Mouse (Mus musculus) thymus, postnatal 4 days (tissue): ENCODE results near the gene Ucp3.

Experiments used
- DNase-seq: peaks from one replicate; pipeline ENCODE4 v3.0.0; 2021

Gene Ucp3

GRCm38 (mm10) chr7:100472777-100473176 is at the start of gene Ucp3:
Gene Ucp3, plus strand, starts transcription at chr7:100472990.
- DNase-seq = no peak

- DNase-seq = no peak
Measured at GRCm38 (mm10) chr7:100425795-100426194, 47.0 kb upstream of the Ucp3 start.

DNA sequence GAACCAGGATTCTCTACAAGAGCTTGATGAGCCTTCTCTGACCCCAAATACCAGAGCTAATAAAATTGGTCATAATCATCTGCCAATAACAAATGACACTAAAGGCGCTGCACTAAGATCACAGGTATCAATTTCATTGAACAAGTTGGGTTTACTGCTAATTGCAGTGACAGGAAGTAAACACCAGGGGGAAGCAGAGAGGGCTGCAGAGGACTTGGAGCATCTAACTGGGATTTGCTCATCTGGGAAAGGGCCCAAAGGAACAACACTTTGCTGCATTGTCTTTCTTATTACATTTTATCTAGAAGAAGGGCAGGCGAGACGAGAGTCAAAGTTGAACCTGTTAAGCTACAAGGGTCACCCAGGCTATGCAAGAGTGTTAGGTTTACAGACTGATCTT is 43.7 kb upstream of the Ucp3 start:
- DNase-seq = peak; percentile 62

DNA sequence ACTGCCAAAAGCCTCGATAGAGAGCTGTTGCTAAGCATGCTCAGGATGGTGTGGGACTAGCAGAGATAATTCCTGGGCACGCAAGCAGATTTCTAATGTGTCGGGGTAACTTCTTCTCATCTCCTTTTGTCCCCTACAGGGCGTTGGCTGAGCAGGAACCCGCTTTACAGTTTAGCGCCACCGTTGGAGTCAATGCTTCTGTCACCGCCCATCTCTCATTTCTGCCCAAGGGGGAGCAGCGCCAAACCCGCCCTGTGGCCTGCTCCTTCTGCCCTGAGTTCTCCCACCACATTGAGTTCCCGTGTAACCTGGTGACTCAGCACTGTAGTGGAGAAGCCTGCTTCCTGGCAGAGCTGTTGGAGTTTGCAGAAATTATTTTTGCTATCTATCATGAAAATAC is 42.9 kb upstream of the Ucp3 start:
- DNase-seq = no peak

- DNase-seq = no peak
Measured at GRCm38 (mm10) chr7:100431103-100431502, 41.7 kb upstream of the Ucp3 start.

- no peak for DNase-seq
Measured at GRCm38 (mm10) chr7:100433295-100433694, 39.5 kb upstream of the Ucp3 start.

DNA sequence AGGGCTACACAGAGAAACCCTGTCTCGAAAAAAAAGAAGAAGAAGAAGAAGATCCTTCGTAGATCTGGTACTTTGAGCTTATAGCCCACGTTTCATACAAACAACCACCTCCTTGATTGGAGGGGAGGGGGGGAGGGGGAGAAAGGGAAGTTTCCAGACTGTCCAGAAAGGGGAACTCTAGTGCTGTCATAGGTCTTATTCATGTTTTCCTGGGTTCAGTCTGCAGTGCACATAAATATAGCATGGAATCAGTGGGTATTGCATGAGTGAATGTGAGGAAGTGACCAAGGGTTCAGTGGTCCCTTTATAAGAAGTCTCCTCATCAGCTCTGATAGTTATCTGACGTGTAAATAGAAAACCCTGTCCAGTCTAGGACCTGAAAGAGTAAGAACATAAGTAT is 29.1 kb upstream of the Ucp3 start:
- no peak for DNase-seq

DNA sequence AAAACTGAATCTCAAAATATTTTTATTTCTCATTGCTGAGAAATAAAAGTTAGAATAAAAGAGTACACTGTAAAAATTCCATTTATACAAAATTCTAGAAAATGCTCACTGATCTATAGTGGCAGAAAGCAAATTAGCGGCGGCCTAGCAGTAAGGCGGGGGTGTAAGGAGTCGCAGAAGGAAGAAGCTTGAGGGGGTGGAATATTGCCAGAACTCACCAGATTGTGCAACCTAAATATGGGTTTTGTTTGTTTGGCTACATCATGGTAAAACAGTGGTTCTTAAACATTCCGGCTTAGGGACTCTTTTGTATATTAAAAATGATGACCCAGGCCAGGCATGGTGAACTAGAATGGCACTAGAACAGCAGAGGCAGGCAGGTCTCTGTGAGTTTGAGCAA is 26.5 kb upstream of the Ucp3 start:
- no peak for DNase-seq

GRCm38 (mm10) chr7:100448530-100448929 is 24.3 kb upstream of the Ucp3 start:
- no peak for DNase-seq

GRCm38 (mm10) chr7:100448985-100449384 is 23.8 kb upstream of the Ucp3 start:
- DNase-seq = no peak

- DNase-seq = no peak
Measured at GRCm38 (mm10) chr7:100458153-100458552, 14.6 kb upstream of the Ucp3 start.

- DNase-seq = no peak
Measured at GRCm38 (mm10) chr7:100459862-100460261, 12.9 kb upstream of the Ucp3 start.

DNA sequence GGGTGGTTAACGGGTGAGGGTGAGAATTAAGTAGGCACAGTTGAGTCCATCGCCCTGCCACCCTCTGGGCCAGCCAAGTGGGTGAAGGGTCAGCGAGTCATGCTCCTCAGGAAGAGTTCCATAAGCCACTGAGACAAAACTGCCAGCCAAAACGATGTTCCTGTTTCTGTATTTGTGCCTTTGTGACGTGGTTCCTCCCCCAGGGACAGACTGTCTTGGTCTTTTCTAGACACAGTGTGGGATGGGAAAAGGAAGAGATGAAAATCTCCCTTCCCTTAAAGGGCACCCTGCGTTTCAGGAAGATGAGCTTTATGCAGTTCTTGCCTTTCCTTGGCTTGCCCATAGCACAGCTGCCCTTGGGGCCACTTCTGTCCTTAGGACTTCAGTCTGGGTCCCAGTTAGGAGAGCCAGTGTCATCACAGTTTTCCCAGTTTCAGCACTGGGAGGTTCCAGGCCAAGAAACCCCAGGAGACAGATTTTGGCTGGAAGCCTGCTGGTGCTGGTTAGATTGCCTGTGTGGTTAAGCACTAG is 11.1 kb upstream of the Ucp3 start:
- DNase-seq = no peak

GRCm38 (mm10) chr7:100463194-100463593 is 9.6 kb upstream of the Ucp3 start:
- DNase-seq = no peak

DNA sequence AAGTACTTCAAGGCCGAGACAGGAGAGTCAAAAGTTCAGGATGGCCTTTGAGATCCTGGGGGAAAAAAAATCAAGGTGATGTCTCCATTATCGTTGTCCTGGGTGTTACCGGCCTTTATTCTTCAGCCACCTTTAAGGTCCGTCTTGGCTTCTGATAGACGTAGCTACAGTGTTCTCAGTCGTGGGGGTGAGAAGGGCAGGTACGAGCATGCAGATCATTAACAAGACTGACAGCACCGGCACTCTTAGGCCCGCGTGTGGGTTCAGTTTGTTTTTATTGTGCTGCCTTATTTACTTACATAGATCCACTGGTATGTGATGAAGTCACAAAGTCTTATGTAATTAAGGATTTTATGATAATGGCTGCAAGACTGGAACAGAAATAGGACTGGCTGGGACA is 9.0 kb upstream of the Ucp3 start:
- no peak for DNase-seq

DNA sequence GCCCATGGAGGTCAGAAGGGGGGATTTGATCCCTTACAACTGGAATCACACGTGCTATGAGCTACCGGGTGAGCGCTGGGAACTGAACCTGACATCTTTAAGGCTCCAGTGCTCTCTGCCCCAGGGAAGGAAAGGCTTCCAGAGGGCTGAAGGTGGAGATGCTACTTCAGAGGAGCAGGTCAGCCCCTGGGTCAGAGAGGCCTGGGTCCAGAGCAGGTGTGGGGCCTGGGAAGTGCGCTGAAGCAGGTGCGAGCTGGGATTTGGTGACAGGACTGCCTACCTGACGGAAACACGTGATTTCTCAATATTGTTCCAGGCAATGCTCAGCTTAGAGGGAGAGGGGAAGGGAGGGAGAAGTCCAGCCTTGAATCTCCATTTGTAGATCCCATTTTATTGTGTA is 8.5 kb upstream of the Ucp3 start:
- no peak for DNase-seq

DNA sequence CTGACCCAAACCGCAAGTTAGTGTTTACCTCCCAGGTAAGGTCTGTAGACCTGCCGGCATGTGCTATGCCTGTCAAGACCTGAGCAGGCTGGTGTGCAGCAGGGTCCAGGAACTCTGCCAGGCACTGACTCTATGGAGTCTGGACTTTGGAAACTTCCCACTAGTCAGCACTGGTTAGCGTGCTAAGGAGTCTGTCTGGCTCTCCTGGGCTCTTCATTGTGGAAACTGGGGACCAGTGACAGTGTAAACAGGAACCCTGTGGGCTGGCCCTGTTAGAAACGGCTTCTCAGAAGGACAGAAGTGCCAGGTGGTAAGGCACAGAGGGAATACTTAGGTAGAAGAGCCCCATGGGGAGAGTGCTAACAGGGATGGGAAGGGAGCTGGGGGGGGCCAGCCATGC is 7.5 kb upstream of the Ucp3 start:
- DNase-seq = no peak

DNA sequence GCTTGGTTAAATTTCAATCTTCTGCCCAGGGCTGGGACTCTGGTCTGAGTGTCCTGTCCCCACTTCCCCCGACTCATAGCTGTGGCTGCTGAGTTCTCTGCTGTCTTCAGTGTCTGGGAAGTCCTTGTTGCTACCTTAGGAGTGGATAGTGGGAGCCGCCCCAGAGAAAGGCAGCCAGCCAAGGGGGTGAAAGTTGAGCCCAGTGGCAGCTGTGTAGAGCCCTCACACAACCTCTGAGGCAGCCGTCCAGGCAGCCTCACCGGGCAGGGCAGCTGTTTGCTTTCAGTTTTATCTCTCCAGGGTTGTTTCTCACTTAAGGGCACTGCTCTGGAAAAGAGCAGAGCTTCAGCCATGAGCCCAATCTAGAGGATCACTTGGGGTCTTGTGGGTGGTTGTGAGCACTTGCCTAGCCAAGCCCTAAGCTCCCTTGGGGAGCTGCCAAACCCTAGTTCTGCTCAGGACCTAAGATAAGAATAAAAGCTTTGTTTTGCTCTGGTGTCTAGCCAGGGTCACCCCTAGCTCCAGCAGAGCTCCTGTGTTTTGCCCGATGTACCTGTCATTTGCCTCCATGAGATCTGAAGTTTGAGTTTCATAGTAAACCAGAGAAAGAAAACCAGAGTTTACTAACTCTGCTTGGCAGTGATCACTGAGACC is 7.0 kb upstream of the Ucp3 start:
- DNase-seq = no peak

DNA sequence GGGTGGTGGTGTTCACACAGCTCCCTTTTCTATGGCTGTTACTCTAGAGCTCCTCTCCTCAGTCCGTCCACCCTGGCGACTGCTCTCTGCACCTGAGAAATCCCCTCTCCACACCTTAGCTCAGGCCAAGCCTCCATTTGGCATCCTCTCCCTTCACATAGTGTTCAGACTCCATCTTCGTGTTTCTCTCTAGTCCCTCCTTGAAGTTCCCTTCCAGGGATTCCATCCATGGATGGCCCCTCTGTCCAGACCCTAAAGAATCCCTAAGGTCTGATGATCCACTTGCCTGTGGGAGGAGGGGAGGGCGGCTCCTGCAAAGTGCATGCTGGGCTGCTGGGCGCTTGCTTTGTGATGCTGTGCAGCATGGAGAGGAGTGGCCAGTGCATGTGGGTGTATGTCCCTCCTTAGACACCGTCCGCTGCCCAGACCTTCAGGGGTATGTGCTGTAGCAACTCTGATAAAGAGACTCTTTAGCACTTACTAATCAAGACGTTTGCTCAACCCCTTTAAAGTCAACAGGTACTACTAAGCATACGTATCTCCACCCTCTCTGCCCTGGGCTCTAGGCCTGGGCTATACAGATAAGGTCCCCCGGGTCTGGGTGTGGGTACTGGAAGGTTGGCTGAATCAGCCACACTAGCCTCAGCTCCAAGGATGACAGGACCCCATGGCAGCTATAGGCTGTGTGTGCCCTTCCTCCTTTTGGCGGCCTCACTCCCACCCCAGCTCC is 5.8 kb upstream of the Ucp3 start:
- no peak for DNase-seq

- DNase-seq = no peak
Measured at GRCm38 (mm10) chr7:100468761-100469160, 4.0 kb upstream of the Ucp3 start.

DNA sequence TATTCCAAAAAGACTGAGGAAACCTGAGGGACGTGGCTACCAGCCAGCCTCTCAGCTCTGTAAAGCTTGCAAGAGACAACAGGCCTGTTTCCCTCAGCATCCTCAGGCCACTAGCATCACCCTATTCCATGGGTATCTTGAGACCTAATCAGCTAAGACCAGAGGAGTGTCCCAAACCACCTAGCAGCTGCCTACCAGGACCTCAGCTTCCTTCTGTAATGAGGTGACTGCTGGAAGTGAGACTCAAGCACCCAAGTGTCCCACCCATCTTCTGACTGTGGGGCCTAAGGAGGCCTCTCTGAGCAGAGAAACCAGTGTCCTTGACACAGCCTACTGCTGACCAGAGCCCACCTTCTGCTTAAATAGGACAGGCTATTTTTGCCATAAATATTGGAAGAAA is 3.3 kb upstream of the Ucp3 start:
- no peak for DNase-seq

- DNase-seq = no peak
Measured at GRCm38 (mm10) chr7:100470796-100471406, 1.9 kb upstream of the Ucp3 start.

DNA sequence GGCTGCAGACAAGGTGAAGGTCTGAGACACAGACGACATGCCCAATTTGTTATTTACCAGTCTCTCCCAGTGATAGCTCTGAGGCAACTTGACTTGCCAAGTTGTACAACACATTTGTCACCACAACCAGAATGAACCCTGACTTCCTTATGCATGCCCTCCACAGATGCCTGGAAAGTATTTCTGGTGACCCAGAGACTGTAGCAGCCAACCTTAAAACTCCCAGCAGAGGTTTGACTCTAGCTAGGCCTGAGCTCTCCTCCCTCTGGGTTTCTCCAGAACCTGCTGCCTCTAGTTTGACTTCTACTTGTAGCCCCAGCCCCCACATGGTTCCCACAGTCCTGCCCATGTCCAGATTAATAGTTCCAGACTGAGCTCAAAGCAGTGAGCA is 1.4 kb upstream of the Ucp3 start:
- no peak for DNase-seq

GRCm38 (mm10) chr7:100473846-100474454 is 1.2 kb downstream of the Ucp3 start:
- DNase-seq = no peak
